Mouse (Mus musculus) MN1 (cell line): ENCODE measurements around the gene Map3k12.

Experiments used
- DNase-seq: peaks from one replicate; pipeline ENCODE4 v3.0.0-alpha.2; 2016; ENCODE audit warnings: low spot score

The Map3k12 gene

DNA sequence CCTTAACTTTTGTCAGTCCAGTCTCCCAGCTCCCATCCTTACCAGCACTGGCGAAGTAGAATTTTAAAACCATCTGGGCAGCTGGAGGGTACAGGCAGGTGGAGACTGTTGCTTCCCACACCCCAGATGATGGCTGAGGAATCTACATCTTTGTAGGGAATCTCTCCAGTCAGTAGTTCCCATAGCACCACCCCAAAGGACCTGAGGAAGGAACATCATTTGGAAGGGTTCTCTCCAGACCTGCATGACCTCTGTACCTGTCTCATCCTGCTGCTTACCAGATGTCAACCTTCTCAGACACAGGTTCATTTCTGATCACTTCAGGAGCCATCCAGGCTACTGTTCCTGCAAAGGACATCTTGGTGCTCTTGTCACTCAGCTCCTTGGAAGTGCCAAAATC, 13.4 kb downstream of the Map3k12 start, which contains the start of gene Gm10337:
Gene Gm10337, plus strand, starts transcription at position 276 of the 400 bp plus-strand sequence.
- no peak for DNase-seq

DNA sequence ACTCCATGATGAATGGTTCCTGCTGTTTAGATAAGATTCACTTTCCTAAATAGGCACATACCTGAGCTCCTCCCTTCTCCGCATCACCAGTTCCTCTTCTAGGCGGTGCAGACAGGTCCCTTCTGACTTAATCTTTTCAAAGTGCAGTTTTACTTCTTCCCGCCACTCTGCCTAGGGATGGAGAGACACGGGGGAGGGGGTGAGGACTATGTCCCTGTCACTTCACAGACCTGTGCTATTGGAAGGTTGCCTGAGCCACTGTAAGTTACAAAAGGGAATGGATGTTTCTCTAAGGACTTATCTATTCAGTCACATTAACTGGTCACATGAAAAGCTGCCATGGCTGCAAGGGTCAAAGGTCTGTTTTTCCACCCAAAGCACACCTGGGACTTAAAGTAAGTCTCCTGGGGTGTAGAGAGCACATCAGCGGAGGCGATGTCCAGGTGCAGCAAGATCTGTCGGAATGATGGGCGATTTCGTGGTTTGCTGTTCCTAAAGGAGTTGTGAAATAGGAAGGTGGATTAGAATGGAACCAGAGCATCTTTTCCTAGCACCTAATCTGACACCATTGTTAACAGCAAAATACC, 14.5 kb downstream of the Map3k12 start:
- no peak for DNase-seq

DNA sequence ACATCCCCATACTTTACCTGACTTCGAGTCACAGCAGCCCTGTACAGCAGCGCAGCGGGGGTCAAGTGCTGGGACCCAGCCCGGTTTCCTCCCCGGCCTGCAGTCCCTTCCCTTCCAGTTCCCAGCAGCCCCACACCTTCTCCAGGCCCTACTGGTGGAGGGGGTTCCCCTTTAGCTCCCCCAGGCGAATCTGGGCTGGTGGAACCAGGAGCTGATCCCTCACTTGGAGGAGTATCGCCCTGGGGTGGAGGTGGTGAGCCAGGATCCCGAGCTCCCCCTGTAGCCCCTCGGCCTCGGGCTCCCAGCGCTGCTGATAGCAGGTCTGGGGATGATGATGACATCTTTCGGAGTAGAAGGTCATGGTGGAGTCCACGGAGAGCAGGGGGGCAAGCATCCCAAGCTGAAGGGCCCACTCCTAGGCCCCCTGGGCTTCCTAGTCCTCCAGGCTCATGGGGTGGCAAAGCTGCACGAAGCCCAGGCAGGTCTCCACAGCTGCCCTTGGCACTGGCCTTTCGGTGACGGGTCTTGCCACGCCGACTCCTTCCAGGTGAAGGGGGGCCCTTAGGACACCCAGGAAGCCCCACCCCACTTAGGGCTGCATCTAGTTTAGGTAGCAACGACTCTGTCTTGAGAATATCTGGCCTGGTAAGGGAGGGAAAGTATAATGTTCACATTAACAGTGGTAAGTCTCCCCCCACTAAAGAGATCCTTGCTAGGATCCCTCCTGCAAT, 15.6 kb downstream of the Map3k12 start:
- DNase-seq = no peak

DNA sequence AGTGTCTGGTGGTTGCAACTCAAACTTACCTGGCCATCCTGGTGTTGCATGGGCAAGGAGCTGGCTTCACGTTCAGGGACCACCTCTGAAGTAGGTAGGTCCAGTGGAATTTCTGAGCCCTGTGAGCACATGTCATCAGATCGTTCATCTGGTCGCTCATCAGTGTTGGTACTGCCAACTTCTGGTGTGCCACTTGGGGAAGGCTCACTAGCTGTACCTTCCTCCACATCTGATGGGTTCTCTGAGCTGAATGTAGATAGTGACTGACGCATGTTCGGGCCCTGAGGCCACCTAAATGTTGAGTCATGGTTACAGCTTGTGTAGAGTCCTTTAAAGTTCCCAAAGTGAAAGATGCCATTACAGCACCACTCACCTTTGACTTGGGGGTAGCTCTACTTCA, 16.4 kb downstream of the Map3k12 start:
- DNase-seq = no peak

DNA sequence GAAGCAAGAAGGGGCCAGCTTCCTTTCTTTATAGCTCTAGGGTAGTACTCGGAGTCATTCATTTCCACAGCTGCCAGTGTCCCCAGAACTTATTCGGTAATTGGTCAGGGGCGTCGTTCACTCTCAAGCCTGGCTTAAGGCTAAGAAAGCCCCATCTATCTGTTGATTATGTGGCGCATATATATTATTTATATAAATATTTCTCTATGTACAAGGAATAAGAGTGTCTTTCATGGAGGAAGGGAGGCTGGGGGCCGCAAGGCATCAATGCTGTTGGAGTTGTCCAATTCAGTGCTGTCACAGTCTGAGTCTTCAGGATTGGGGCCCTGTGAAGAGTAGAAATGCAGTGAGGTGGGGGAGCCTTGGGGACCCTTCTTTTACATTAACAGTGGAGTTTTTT, 17.0 kb downstream of the Map3k12 start:
- DNase-seq = no peak

DNA sequence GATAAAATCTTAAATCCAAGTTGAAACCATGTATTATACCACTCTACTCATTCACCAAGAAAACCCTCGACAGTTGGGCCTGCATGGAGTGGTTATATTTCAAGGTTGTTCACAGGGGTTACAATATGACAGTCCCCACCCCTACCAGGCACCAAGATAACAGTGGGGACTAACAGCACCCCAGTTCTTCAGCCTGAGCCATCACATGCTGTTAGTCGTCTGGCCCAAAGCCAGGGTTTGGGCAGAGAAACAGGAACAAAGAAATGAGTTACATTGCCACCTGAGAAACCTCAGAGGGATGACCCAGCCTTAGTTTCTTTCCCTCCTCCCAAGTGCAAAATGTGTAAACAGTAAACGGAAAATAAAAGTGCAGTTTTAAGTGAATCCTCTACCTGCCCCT, 17.5 kb downstream of the Map3k12 start:
- DNase-seq = no peak

DNA sequence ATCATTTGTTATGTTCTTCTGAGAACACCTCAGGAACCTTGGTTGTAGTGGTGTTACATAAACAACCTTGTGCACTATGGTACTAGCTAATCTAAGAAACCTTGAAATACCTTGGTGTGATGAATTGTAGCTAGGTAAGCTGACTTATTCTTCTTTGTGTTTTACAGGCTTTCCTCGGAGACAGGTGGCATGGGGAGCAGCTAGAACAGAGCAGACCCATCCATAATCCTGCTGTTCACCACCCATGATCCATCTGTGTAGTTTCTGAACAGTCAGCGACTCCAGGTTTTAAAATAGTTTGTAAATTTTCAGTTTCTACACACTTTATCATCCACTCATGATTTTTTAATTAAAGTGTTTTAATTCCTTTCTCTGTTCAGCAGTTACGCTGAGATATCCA, 18.5 kb downstream of the Map3k12 start:
- no peak for DNase-seq

DNA sequence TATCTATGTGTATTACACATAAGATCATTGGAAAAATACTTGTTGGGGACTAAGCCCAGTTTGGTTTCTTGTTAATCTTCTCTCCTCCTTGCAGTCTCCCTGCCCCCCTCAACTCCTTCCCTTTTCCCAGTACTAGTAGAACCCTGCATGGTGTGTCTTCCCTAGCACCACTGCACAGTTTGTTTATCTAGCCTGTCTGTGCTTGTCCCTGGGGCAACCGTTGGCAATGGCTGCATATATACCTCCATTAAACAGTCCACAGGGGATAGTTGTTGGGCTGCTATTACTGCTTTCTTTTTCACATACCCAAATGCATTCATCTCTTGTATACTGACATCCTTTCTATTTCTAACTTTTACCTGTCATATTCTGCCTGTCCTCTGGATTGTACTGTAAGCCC, 29.2 kb downstream of the Map3k12 start:
- DNase-seq = no peak

DNA sequence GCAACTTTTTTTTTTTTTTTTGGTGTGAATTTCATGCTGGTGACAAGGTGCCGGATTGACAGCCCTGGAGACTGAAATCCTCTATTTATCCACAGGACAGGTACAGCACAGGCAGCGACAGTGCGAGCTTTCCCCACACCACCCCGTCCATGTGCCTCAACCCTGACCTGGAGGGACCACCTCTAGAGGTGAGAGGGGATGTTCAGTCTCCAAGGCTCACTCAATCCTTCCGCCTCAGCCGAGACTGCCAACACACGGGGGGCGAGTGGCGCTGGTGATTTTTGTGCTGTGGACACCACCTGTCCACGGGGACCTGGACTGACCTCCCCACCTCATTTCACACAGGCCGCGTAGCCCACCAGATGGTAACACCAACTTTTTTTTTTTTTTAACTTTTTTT, 31.0 kb downstream of the Map3k12 start:
- no peak for DNase-seq

DNA sequence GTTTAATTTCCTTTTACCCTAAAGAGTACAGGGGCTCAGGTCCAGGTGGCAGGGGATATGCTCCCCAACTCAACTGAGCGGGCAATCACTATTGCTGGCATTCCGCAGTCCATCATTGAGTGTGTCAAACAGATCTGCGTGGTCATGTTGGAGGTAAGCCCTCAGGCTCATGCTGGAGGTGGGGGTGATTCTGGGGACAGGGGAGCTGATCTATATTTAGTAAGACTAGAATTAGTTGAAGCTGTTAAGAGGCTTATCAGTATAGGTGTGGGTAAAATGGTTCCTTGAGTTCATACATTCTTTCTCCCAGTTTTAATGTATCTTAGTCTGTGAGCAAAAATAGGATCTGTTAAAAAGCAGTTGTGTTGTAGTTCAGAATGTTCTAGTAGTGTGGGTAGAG, 33.7 kb downstream of the Map3k12 start:
- DNase-seq = no peak

DNA sequence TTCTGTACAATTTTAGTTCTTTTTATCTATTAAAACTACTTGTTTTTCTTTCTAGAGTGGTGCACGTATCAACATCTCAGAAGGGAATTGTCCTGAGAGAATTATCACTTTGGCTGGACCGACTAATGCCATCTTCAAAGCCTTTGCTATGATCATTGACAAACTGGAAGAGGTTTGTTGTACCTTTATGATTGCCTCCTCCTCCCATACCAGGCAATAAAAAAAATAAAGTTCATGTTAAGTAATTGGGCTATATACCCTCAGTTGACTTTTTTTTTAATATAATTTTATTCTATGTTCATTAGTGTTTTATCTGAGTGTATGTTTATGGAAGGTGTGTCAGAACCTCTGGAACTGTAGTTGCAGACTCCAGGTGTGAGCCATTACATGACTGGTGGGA, 42.3 kb downstream of the Map3k12 start:
- no peak for DNase-seq

DNA sequence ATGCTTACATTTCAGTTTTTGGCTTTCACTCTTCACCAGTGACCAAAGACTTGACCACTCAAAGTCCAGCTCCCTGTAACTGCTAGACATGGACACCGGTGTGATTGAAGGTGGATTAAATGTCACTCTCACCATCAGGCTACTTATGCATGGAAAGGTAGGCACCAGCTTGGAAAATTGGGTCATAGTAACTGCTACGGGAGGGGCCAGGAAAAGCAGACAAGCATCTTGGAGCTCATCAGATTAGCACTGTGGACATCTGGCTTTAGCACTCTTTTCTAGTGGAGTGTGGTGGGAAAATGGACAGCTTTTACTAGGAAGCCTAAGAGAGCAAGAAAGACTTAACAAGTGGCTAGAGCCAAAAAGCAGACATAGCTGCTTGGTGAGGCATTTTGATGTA, 43.6 kb downstream of the Map3k12 start:
- DNase-seq = peak; percentile 49

DNA sequence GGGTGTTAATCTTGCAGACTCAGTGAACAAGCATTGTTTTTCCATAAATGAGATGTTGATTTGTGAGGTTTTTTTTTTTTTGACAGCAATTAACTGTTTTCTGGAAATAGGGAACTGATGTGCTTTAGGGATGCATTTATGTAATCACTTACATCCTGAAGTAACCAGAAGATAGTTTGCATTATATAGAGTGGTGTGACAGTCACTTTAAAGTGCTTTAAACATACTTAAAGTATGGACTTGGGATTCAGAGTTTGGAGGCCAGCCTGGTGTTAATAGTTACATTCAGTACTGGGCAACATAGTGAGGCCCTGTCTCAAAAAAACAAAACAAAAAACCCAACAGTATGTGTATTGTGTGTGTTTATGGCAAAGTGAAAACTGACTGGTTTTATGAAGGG, 45.1 kb downstream of the Map3k12 start:
- DNase-seq = no peak

DNA sequence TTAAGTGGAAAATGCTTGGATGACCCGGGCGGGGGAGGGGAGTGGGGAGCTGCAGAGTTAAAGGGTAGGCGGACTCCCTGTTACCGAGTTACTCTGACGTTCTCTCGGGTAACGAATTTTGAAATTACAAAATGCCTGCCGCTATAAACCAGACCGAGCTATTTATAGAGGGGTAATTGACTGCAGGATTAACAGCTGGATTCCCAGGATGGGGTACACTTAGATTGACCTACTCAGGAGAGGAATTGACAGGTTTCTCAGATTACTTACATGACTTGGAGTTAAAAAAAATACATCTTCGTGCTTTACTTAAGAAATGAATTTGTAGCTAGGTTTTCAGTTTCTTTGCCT, 45.6 kb downstream of the Map3k12 start:
- peak; percentile 83 for DNase-seq

DNA sequence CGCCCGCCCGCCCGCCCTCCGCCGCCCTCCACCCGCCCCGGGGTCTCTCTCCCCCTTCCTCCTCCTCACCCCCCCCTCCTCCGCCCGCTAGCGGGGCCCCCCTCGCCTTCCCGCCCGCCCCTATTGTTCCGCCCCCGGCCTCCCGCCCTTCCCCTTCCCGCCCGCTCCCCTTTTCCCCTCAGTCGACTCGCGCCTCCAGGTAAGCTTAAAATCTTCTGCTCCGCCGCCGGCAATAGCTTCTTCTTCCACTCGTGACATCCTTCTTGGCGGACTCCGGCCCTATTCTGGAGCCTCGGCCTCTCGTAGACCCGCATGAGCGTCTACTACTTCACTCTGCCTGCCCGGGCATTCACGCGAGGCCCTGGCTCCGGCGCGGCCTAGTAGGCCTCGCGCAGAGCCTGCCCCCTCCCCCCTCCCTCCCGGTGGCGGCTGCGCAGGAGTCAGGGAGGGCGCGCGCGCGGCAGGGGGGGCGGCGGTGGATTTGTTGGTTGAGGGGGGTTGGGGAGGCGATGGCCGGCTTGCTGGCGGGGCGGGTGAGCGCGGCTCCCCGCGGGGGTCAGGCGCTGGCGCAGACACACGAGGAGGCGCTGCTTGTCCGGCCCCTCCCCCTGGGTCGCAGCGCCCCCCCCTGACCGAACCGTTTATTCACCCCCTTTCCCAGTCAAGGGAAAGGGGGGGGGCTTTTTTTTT, 46.1 kb downstream of the Map3k12 start:
- peak; percentile 91 for DNase-seq

DNA sequence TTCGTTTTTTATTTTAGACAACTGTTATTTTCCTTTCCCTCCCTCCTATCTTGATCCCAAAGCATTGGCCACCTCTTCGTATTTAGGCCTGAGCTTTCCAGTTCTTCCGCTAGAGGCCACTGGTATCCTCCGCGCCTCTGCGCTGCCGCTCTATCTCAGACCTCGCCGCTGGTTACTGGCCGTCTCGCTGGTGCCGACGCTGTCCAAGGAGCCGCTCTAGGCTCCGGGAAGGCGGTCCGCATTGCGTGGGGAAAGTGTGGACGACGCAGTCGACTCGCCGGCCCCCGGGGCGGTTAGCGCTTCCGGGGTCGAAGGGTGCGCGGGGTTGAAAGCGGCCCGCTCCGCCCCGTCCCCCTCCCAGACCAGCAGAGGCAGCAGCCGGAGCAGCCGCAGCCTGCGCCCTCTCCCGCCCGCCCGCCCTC, 46.7 kb downstream of the Map3k12 start, which contains the start of gene Pcbp2:
Gene Pcbp2, plus strand, starts transcription at position 357 of the 422 bp plus-strand sequence.
- peak; percentile 100 for DNase-seq

DNA sequence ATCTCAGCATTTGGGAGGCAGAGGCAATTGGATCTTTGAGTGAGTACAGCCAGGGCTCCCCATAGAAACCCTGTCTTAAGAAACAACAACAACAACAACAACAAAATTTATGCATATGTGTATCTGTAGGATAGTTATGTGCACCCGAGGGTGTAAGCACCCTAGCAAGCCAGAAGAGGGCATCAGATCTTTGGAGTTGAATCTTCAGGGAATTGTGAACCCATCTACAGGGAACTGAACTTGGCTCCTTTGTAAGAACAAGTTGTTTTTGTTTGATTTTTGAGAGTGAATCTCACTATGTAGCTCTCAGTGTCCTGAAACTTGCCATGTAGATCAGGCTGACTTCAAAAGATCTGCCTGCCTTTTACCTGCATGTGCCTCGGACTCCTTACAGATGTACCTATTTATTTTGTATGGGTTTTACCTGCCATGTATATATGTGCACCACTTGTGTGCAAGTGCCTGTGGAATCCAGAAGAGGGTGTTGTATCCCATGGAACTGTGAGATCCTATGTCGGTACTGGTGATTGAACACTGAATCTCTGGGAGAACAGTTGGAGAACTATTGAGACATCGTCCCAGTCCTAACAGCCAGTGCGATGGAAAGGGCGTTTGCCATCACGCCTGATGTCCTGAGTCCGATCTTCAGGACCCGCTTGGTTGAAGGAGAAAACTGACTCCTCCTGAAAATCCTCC, 48.0 kb downstream of the Map3k12 start:
- no peak for DNase-seq

DNA sequence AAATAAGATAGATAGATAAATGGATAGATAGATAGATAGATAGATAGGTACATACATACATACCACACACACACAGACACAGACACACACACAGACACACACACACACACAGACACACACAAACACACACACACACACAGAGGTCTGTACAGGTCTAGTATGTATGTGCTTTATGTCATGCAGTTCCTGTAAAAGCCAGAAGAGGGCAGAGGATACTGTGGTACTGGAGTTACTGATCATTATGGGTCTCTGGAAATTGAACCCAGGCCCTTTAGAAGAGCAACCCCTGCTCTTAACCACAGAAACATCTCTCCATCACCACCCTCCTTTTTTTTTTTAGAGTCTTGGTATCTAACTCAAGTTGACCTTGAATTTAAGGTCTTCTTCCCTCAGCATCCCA, 53.2 kb downstream of the Map3k12 start:
- peak; percentile 56 for DNase-seq

DNA sequence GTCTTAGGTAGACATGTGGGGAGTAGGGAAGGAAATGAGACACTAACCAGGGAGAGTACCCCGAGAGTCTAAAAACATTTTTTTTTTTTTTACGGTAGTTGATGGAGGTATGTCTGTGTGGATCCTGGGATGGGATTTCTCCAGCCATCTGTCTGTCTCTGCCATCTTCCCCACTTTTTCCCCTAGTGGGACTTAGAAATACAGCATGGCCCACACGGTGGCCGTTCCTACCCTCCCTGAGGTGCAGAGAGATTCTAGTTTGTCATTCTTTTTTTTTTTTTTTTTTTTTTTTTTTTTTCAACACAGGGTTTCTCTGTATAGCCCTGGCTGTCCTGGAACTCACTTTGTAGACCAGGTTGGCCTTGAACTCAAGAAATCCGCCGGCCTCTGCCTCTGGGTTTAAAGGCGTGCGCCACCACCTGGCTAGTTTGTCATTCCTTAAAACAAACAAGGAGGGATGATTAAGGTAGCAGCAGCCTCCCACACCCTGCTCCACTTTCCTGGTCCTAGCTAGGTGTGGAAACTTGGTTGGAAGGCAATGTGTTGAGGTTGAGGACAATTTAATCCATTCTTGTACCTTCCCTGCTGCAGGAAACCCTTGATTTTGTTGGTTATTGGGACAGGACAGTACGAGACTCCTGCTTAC, 55.3 kb downstream of the Map3k12 start:
- peak; percentile 57 for DNase-seq

DNA sequence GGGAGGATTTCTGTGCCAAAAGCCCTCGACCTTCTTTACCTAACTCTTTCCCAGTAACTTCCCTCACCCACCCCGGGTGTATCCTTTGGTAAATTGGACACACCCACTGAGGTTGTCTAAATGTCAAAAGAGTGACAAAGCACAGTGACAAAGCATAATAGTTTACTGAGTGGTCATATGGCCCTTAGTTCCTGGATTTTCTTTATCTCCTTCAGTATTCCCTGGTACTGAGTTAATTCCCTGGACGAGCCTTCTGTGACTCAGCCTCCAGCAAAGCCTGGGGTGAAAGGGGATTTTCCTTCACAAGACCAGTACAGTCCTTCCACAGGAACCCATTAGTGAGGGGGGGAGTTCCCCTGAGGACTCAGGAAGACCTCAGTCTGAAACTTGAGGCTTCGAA, 55.9 kb downstream of the Map3k12 start:
- peak; percentile 93 for DNase-seq

DNA sequence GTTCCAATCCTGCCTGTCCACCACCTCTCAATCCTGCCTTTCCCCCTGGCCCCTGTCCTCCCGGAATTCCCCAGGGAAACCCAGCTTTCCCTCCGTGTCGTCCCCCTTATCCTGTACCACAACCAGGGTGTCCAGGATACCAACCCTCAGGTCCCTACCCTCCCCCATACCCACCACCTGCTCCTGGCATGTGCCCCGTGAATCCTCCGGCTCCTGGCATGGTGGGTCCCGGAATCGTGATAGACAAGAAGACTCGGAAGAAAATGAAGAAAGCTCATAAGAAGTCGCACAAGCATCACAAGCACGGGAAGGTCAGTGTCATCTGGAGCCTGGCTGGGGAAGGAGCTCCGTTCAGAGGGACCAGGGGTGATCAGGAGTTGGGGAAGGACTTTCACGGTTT, 56.5 kb downstream of the Map3k12 start:
- peak; percentile 58 for DNase-seq

DNA sequence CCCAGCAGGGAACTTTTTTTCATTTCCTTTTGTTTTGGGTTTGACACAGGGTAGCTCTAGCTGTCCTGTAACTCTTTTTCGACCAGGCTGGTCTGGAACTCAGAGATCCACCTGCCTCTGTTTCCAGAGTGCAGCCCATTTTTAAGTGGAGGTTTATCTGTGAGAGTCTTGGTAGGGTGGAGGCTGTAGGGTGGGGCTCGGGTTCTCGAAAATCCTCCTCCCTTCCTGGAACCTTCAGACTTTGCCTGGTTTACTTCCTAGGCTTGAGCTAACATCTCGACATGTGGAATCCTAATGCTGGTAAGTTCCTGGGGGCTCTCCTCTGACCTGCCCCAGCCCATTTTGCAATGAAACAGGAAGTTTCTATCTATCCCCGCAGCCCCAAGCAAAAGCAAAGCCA, 57.0 kb downstream of the Map3k12 start:
- no peak for DNase-seq
